Mouse (Mus musculus) small intestine, adult 2 months (tissue): ENCODE results near the gene Fgr.

ENCODE experiments used
- CTCF ChIP-seq: fragments of 200-500 bp; IDR thresholded peaks from 2 replicates; pipeline ENCODE4 v1.5.1; 2012; ENCODE audit warnings: low read depth, mild to moderate bottlenecking, control low read depth, inconsistent platforms, low read length, moderate library complexity, mixed read lengths; ENCODE audit not compliant: insufficient replicate concordance, insufficient read length; ENCODE audit errors: extremely low read depth
- POLR2A ChIP-seq: fragments of 200-500 bp; IDR thresholded peaks from 2 replicates; pipeline ENCODE4 v1.6.1; 2012; ENCODE audit warnings: low read depth, mild to moderate bottlenecking, control low read depth, inconsistent platforms, low read length, moderate library complexity

DNA sequence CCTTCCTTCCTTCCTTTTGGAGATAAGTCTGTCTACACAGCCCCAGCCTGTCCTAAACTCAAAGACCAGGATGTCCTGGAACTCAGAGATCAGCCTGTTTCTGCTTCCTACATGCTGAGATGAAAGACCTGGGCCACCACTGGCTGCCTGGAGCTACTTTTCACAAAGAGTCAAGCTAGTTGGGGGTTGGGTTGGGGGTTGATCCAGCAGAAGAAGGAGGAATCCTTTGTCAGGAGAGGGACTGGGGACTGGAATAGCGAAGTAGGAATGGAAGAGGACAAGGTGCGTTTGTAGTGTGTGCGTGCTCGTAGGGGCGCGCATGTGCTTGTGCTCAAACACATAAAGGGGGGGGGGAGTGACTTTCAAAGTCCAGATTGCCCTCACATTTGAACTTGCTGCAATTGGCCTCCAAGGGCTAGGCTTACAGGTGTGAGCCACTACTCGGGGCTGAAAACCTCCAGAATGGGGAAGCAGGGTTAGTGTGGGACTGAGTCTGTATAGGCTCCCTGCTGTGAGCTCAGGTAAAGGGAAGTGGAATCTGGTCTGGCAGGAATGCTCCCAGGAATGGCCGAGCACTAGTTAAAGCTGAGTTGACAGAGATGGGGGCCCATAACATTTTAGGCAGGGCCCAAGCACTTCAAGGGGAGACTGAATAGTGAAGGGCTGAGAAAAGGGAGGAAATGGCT, 58.7 kb downstream of the Fgr start:
- TF ChIP-seq CTCF (no peak), POLR2A (no peak)
